Mouse (Mus musculus): Measurements from ENCODE around the gene B9d2. TPM values are rescaled to one million over a fixed set of nuclear protein-coding genes. Genes with fewer than 3 reads are reported as not detected.
A peak's percentile ranks its signal among the peaks of the same experiment; 100 is the strongest.

B9d2 gene
- polyA plus RNA-seq, 2 experiments, result 25.1 to 28.1 TPM

DNA sequence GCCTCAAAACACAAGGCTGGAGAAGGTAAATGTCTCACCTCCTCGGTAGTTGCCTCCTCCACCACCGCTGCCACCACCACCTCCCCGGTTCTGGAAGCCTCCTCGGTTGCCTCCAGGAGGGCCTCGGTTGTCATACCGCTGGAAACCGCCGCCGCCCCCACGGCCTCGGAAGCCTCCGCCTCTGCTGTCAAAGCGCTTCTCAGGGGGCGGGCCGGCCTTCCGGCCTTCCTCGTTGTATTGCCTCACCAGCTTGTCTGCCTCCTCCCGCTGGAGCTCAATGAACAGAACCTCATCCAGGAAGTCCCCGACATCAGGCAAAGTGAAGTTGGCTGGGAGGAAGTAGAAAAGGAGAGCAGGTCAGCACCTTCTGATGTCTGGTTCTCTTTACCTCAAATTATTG lies 45.3 kb downstream of the B9d2 start:
- Histone ChIP-seq H3K9ac (ENCODE audit: low read depth, low read length, severe bottlenecking) (no peak overlapping the region), H3K4me2 (replicated peaks; ENCODE audit: low read depth, low read length, severe bottlenecking) (no peak overlapping the region), H3K4me1 (ENCODE audit: control insufficient read depth, insufficient read depth, low read length) (no peaks in the 10 kb centered on the region), H3K27me3 (ENCODE audit: control insufficient read depth, insufficient read depth, low read length) (no peaks in the 10 kb centered on the region), H3K4me3 (replicated peaks; ENCODE audit: low read length) (no peak overlapping the region), H3K9me3 (ENCODE audit: control insufficient read depth, low read length) (no peaks in the 10 kb centered on the region), H3K36me3 (ENCODE audit: control insufficient read depth, insufficient read depth, low read length) (peaks cover 97% of the 10 kb centered on the region), H3K27ac (replicated peaks; ENCODE audit: low read depth, low read length) (no peak overlapping the region)
- TF ChIP-seq POLR2A (IDR thresholded peaks at IDR 0.05; ENCODE audit: borderline replicate concordance, extremely low read depth, insufficient read depth, insufficient read length), result no peak
- no peak for ATAC-seq (ENCODE audit: low FRiP score, low read depth)
- WGBS, result 89% methylated on average over 19 of the region's 19 CpGs
- DNase-seq (ENCODE audit: low spot score), result no peak

GRCm38 (mm10) chr7:25727800-25728199 lies 47.2 kb downstream of the B9d2 start:
- Histone ChIP-seq H3K27ac (replicated peaks; ENCODE audit: low read depth, low read length) (no peak overlapping the region), H3K4me3 (replicated peaks; ENCODE audit: low read length) (no peak overlapping the region), H3K27me3 (ENCODE audit: control insufficient read depth, insufficient read depth, low read length) (no peaks in the 10 kb centered on the region), H3K4me2 (replicated peaks; ENCODE audit: low read depth, low read length, severe bottlenecking) (no peak overlapping the region), H3K9ac (ENCODE audit: low read depth, low read length, severe bottlenecking) (no peak overlapping the region), H3K4me1 (ENCODE audit: control insufficient read depth, insufficient read depth, low read length) (no peaks in the 10 kb centered on the region), H3K36me3 (ENCODE audit: control insufficient read depth, insufficient read depth, low read length) (peaks cover 98% of the 10 kb centered on the region), H3K9me3 (ENCODE audit: control insufficient read depth, low read length) (no peaks in the 10 kb centered on the region)
- ATAC-seq (ENCODE audit: low FRiP score, low read depth) (no peak), DNase-seq (ENCODE audit: low spot score) (no peak)
- TF ChIP-seq POLR2A (IDR thresholded peaks at IDR 0.05; ENCODE audit: borderline replicate concordance, extremely low read depth, insufficient read depth, insufficient read length), result no peak
- WGBS, result 92% methylated on average over 5 of the region's 5 CpGs

DNA sequence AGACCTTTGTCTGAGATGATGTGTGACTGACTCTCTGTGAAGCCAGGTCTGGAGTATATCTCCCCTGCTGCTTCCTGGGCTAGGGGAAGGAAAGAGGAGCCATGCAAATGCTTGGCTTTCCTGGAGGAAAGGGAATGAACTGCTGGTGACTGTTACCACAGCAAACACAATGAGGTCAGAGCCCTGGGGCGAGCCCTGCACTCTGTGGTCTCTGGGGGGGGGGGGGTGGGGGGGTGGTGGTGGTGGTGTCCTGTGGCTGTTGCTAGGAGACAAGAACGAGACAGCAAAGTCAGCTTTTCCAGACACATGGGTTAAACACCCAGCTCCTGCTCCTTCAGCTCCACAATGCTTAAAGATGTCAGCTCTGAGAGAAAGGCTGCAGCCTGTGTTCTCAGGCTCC lies 48.8 kb downstream of the B9d2 start:
- Histone ChIP-seq H3K27ac (replicated peaks; ENCODE audit: low read depth, low read length) (no peak overlapping the region), H3K4me1 (ENCODE audit: control insufficient read depth, insufficient read depth, low read length) (no peaks in the 10 kb centered on the region), H3K9ac (ENCODE audit: low read depth, low read length, severe bottlenecking) (no peak overlapping the region), H3K36me3 (ENCODE audit: control insufficient read depth, insufficient read depth, low read length) (peaks cover 98% of the 10 kb centered on the region), H3K4me2 (replicated peaks; ENCODE audit: low read depth, low read length, severe bottlenecking) (no peak overlapping the region), H3K9me3 (ENCODE audit: control insufficient read depth, low read length) (no peaks in the 10 kb centered on the region), H3K27me3 (ENCODE audit: control insufficient read depth, insufficient read depth, low read length) (no peaks in the 10 kb centered on the region), H3K4me3 (replicated peaks; ENCODE audit: low read length) (no peak overlapping the region)
- 48% methylated on average over 2 of the region's 2 CpGs for WGBS
- DNase-seq (ENCODE audit: low spot score) (no peak), ATAC-seq (ENCODE audit: low FRiP score, low read depth) (peak; percentile 56; the same call in 1 of the 2 replicates)
- no peak for TF ChIP-seq POLR2A (IDR thresholded peaks at IDR 0.05; ENCODE audit: borderline replicate concordance, extremely low read depth, insufficient read depth, insufficient read length)

DNA sequence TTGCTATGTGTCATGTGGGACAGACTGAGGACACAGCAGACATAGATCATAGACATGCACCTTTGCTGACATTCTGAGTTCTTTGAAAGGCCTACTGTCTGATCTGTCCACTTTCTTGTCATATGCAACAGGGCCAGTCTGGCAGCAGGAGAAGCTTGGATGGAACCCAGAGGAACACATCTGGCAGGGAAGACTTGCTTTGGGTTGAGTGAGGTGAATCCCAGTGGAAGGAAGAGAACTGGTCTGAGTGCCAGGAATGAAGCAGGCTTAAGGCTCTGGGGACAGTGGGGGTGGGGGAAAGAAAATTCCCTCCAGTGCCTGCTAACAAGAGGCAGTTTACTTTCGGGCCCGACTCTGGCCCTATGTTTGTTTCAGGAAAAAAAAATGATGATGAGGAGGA lies 49.3 kb downstream of the B9d2 start:
- no peak overlapping the region for H3K27ac ChIP-seq (replicated peaks; ENCODE audit: low read depth, low read length)
- no peak overlapping the region for H3K4me2 ChIP-seq (replicated peaks; ENCODE audit: low read depth, low read length, severe bottlenecking)
- H3K9ac ChIP-seq (ENCODE audit: low read depth, low read length, severe bottlenecking), result no peak overlapping the region
- H3K9me3 ChIP-seq (ENCODE audit: control insufficient read depth, low read length), result no peaks in the 10 kb centered on the region
- H3K36me3 ChIP-seq (ENCODE audit: control insufficient read depth, insufficient read depth, low read length), result peaks cover 98% of the 10 kb centered on the region
- H3K27me3 ChIP-seq (ENCODE audit: control insufficient read depth, insufficient read depth, low read length), result no peaks in the 10 kb centered on the region
- H3K4me3 ChIP-seq (replicated peaks; ENCODE audit: low read length), result no peak overlapping the region
- no peak for ATAC-seq (ENCODE audit: low FRiP score, low read depth)
- no peak for DNase-seq (ENCODE audit: low spot score)
- H3K4me1 ChIP-seq (ENCODE audit: control insufficient read depth, insufficient read depth, low read length), result no peaks in the 10 kb centered on the region
- 91% methylated on average over 2 of the region's 2 CpGs for WGBS
- no peak for TF ChIP-seq POLR2A (IDR thresholded peaks at IDR 0.05; ENCODE audit: borderline replicate concordance, extremely low read depth, insufficient read depth, insufficient read length)

GRCm38 (mm10) chr7:25731294-25732055 lies 50.9 kb downstream of the B9d2 start:
- Histone ChIP-seq H3K9ac (ENCODE audit: low read depth, low read length, severe bottlenecking) (no peak overlapping the region), H3K9me3 (ENCODE audit: control insufficient read depth, low read length) (no peaks in the 10 kb centered on the region), H3K27ac (replicated peaks; ENCODE audit: low read depth, low read length) (no peak overlapping the region), H3K4me1 (ENCODE audit: control insufficient read depth, insufficient read depth, low read length) (no peaks in the 10 kb centered on the region), H3K27me3 (ENCODE audit: control insufficient read depth, insufficient read depth, low read length) (no peaks in the 10 kb centered on the region), H3K4me2 (replicated peaks; ENCODE audit: low read depth, low read length, severe bottlenecking) (no peak overlapping the region), H3K4me3 (replicated peaks; ENCODE audit: low read length) (no peak overlapping the region), H3K36me3 (ENCODE audit: control insufficient read depth, insufficient read depth, low read length) (peaks cover 98% of the 10 kb centered on the region)
- no peak for ATAC-seq (ENCODE audit: low FRiP score, low read depth)
- WGBS, result 91% methylated on average over 8 of the region's 8 CpGs
- no peak for DNase-seq (ENCODE audit: low spot score)
- TF ChIP-seq POLR2A (IDR thresholded peaks at IDR 0.05; ENCODE audit: borderline replicate concordance, extremely low read depth, insufficient read depth, insufficient read length), result no peak
